Mouse (Mus musculus) testis, adult 2 months (tissue): ENCODE results near the gene Fchsd2.

Experiments used
- CTCF ChIP-seq: fragments of 200-500 bp; IDR thresholded peaks from 2 replicates; pipeline ENCODE4 v1.5.1; 2012; ENCODE audit warnings: low read depth, mild to moderate bottlenecking, inconsistent platforms, low read length, moderate library complexity; ENCODE audit not compliant: control insufficient read depth, insufficient read depth, insufficient replicate concordance
- POLR2A ChIP-seq: fragments of 200-500 bp; IDR thresholded peaks from 2 replicates; pipeline ENCODE4 v1.6.1; 2012; ENCODE audit warnings: low read depth, mild to moderate bottlenecking, inconsistent platforms, low read length, moderate library complexity; ENCODE audit not compliant: control insufficient read depth

- TF ChIP-seq CTCF (no peak), POLR2A (no peak)
Measured at GRCm38 (mm10) chr7:101236712-101237473, 144.2 kb downstream of the Fchsd2 start.
